In genomic region chr8:120912463-120912862, GRCm38 (mm10) we compare ENCODE assay signal across 20 mouse cellular contexts.
DNase-seq lines count a peak whose midpoint lies in the region; ATAC-seq and TF ChIP-seq lines count a peak whose summit lies in the region.
"Had no signal": no experiment of that assay in that cellular context is flagged by ENCODE, and none has a peak within 500 bp of the region (broad histone marks: within the 10 kb centered on the region; RNA-seq: fewer than 3 reads in every experiment).

No protein-coding gene starts in this region.

- no peak overlapping the region for H3K9ac ChIP-seq in stomach, embryonic 14.5 days (replicated peaks; ENCODE audit: low read depth, low read length)
- no peak overlapping the region for H3K9ac ChIP-seq in stomach, postnatal 0 days (ENCODE audit: low read length)
- no peak overlapping the region for H3K9ac ChIP-seq in limb, embryonic 13.5 days
- H3K9ac ChIP-seq: forebrain, embryonic 13.5 days; hindbrain, embryonic 14.5 days had no signal

- H3K4me3 ChIP-seq in stomach, embryonic 14.5 days (ENCODE audit: low read depth, low read length) = no peak overlapping the region
- no peak overlapping the region for H3K4me3 ChIP-seq in stomach, postnatal 0 days (ENCODE audit: low read depth, low read length)
- H3K4me3 ChIP-seq in limb, embryonic 13.5 days = no peak overlapping the region
- H3K4me3 ChIP-seq: forebrain, embryonic 13.5 days; gastrocnemius, adult 2 months; heart, embryonic 10.5 days had no signal

- H3K4me1 ChIP-seq in stomach, embryonic 14.5 days (ENCODE audit: control insufficient read depth, insufficient read depth, low read length) = peaks cover 9% of the 10 kb centered on the region; the same call in 1 of the 2 replicates
- no peaks in the 10 kb centered on the region for H3K4me1 ChIP-seq in stomach, postnatal 0 days (replicated peaks; ENCODE audit: control insufficient read depth, insufficient read depth)
- H3K4me1 ChIP-seq in limb, embryonic 13.5 days = peaks cover 31% of the 10 kb centered on the region
- H3K4me1 ChIP-seq: forebrain, embryonic 13.5 days had no signal

- WGBS in stomach, embryonic 14.5 days = 23% methylated on average over 6 of the region's 6 CpGs
- WGBS in stomach, postnatal 0 days = 30% methylated on average over 6 of the region's 6 CpGs
- WGBS in limb, embryonic 13.5 days = 16% methylated on average over 6 of the region's 6 CpGs

- H3K36me3 ChIP-seq in stomach, embryonic 14.5 days (ENCODE audit: control insufficient read depth, insufficient read depth, low read length) = no peaks in the 10 kb centered on the region
- H3K36me3 ChIP-seq in stomach, postnatal 0 days (ENCODE audit: control insufficient read depth, insufficient read depth, low read length) = no peaks in the 10 kb centered on the region
- no peaks in the 10 kb centered on the region for H3K36me3 ChIP-seq in limb, embryonic 13.5 days
- H3K36me3 ChIP-seq: heart, embryonic 10.5 days had no signal

- no peaks in the 10 kb centered on the region for H3K9me3 ChIP-seq in stomach, embryonic 14.5 days (ENCODE audit: control insufficient read depth, low read depth, low read length)
- no peaks in the 10 kb centered on the region for H3K9me3 ChIP-seq in stomach, postnatal 0 days (ENCODE audit: control insufficient read depth, low read length)
- no peaks in the 10 kb centered on the region for H3K9me3 ChIP-seq in limb, embryonic 13.5 days
- H3K9me3 ChIP-seq: forebrain, embryonic 13.5 days; heart, embryonic 10.5 days had no signal

- no peak overlapping the region for H3K4me2 ChIP-seq in stomach, embryonic 14.5 days (replicated peaks; ENCODE audit: low read depth, low read length)
- H3K4me2 ChIP-seq in stomach, postnatal 0 days (replicated peaks; ENCODE audit: low read depth) = no peak overlapping the region
- H3K4me2 ChIP-seq in limb, embryonic 13.5 days (replicated peaks) = no peak overlapping the region
- H3K4me2 ChIP-seq: forebrain, embryonic 13.5 days; hindbrain, embryonic 14.5 days had no signal

- H3K27me3 ChIP-seq in stomach, embryonic 14.5 days (ENCODE audit: control insufficient read depth, insufficient read depth, low read length) = no peaks in the 10 kb centered on the region
- no peaks in the 10 kb centered on the region for H3K27me3 ChIP-seq in stomach, postnatal 0 days (ENCODE audit: control insufficient read depth, insufficient read depth, low read length)
- peaks cover 16% of the 10 kb centered on the region; the same call in 1 of the 2 replicates for H3K27me3 ChIP-seq in limb, embryonic 13.5 days
- H3K27me3 ChIP-seq: forebrain, embryonic 13.5 days had no signal

- peak; percentile 39 for DNase-seq in embryo, embryonic 11 days
- DNase-seq in embryo, embryonic 10.5 days (ENCODE audit: low spot score) = no peak
- DNase-seq in stomach, postnatal 0 days (ENCODE audit: low spot score) = no peak
- no peak for DNase-seq in layer of hippocampus, postnatal 36 days
- DNase-seq in adrenal gland, adult 18-20 months (ENCODE audit: low spot score in 2 of 2) = no peak
- DNase-seq: adrenal gland, adult 2 months; adrenal gland, postnatal 25 days; cerebellum, adult 18-20 months; cerebellum, adult 9-11 months; cerebellum, postnatal 36 days; gastrocnemius, adult 2 months; gastrocnemius, postnatal 36 days; heart, adult 11 months; heart, postnatal 10 days; heart, postnatal 4 days had no signal

- no peak for ATAC-seq in stomach, embryonic 14.5 days (ENCODE audit: insufficient number of reproducible peaks, insufficient read depth, low FRiP score, low read depth)
- no peak for ATAC-seq in stomach, postnatal 0 days (ENCODE audit: low FRiP score, low TSS enrichment)
- ATAC-seq in limb, embryonic 13.5 days (ENCODE audit: low FRiP score, low read depth) = 0 out of 2 replicates have a peak, but pooled peaks have one; percentile 19
- ATAC-seq: forebrain, embryonic 13.5 days had no signal

- 0 out of 2 replicates have a peak overlapping the region, but pooled peaks have one; percentile 44 for H3K27ac ChIP-seq in stomach, embryonic 14.5 days (ENCODE audit: low read length)
- H3K27ac ChIP-seq in stomach, postnatal 0 days (replicated peaks) = no peak overlapping the region
- no peak overlapping the region for H3K27ac ChIP-seq in limb, embryonic 13.5 days
- H3K27ac ChIP-seq: forebrain, embryonic 13.5 days; gastrocnemius, adult 2 months; heart, embryonic 10.5 days; hindbrain, embryonic 14.5 days had no signal

- no peak for TF ChIP-seq EP300 in stomach, postnatal 0 days (optimal IDR thresholded peaks at IDR 0.05)

- no peak for TF ChIP-seq CTCF in stomach, postnatal 0 days (IDR thresholded peaks at IDR 0.05; ENCODE audit: low read depth)
